Mouse (Mus musculus) MEL (cell line): Measurements from ENCODE around the gene Sp9. TPM values are rescaled to one million over a fixed set of nuclear protein-coding genes. Genes with fewer than 3 reads are reported as not detected.
A peak's percentile ranks its signal among the peaks of the same experiment; 100 is the strongest.

ENCODE experiments used
- DNase-seq: peaks from one replicate; pipeline ENCODE4 v3.0.0; 2011; ENCODE audit warnings: low read depth, low spot score
- H3K27ac ChIP-seq: 2 replicates; pipeline ENCODE4 v1.5.1; 2012; ENCODE audit warnings: low read depth, mild to moderate bottlenecking, control low read depth, low read length, moderate library complexity; ENCODE audit not compliant: control insufficient read depth
- H3K27me3 ChIP-seq, 2 experiments: fragments of 150-350 bp in 1 of 2; sonication (generic) in 1 of 2; 2 replicates each; pipeline ENCODE4 v1.6.1; 2012; ENCODE audit warnings: low read length in 2 of 2, mild to moderate bottlenecking in 2 of 2, improper control_type of control experiment in 1 of 2, moderate library complexity in 1 of 2; ENCODE audit not compliant: insufficient read depth in 2 of 2, control insufficient read depth in 1 of 2
- H3K36me3 ChIP-seq, 2 experiments: 2 replicates each; pipeline ENCODE4 v1.6.1; 2012 to 2014; ENCODE audit warnings: low read length in 2 of 2, improper control_type of control experiment in 1 of 2, inconsistent platforms in 1 of 2, mild to moderate bottlenecking in 1 of 2; ENCODE audit not compliant: insufficient read depth in 2 of 2, control insufficient read depth in 1 of 2
- H3K4me1 ChIP-seq, 2 experiments: fragments of 150-350 bp in 1 of 2; sonication (generic) in 1 of 2; 2 replicates each; pipeline ENCODE4 v1.6.1; 2012; ENCODE audit warnings: low read length in 2 of 2, improper control_type of control experiment in 1 of 2, mild to moderate bottlenecking in 1 of 2; ENCODE audit not compliant: insufficient read depth in 2 of 2, control insufficient read depth in 1 of 2
- H3K4me3 ChIP-seq, 2 experiments: fragments of 150-350 bp in 1 of 2; sonication (generic) in 1 of 2; 2 replicates each; pipeline ENCODE4 v1.5.1; 2012; ENCODE audit warnings: low read depth in 2 of 2, low read length in 2 of 2, mild to moderate bottlenecking in 2 of 2, moderate library complexity in 2 of 2, control low read depth in 1 of 2, improper control_type of control experiment in 1 of 2; ENCODE audit not compliant: control insufficient read depth in 1 of 2, insufficient read depth in 1 of 2
- H3K79me2 ChIP-seq: 2 replicates; pipeline ENCODE4 v1.6.1; 2012; ENCODE audit warnings: mild to moderate bottlenecking, low read length, moderate library complexity; ENCODE audit not compliant: control insufficient read depth, poor library complexity, insufficient read depth
- H3K9ac ChIP-seq: 2 replicates; pipeline ENCODE4 v1.6.1; 2012; ENCODE audit warnings: low read depth, mild to moderate bottlenecking, control low read depth, low read length, moderate library complexity; ENCODE audit not compliant: control insufficient read depth, poor library complexity, severe bottlenecking
- H3K9me3 ChIP-seq: fragments of 150-350 bp; sonication (generic); replicated peaks from 2 replicates; pipeline ENCODE4 v1.6.1; 2012; ENCODE audit warnings: mild to moderate bottlenecking, low read length, improper control_type of control experiment, moderate library complexity; ENCODE audit not compliant: insufficient read depth
- BHLHE40 ChIP-seq: IDR thresholded peaks from 2 replicates; pipeline ENCODE4 v1.6.1; 2012; ENCODE audit warnings: low read depth, mild to moderate bottlenecking, inconsistent platforms, low read length, improper control_type of control experiment, borderline replicate concordance
- CHD1 ChIP-seq: IDR thresholded peaks from 2 replicates; pipeline ENCODE4 v1.6.1; 2012; ENCODE audit warnings: low read depth, mild to moderate bottlenecking, inconsistent platforms, low read length, improper control_type of control experiment
- CHD2 ChIP-seq: IDR thresholded peaks from 2 replicates; pipeline ENCODE4 v1.6.1; 2011; ENCODE audit warnings: low read length, improper control_type of control experiment
- CTCF ChIP-seq, 3 experiments: IDR thresholded peaks in 2 of 3; conservative IDR thresholded peaks in 1 of 3; 2 replicates each; pipeline ENCODE4 v1.5.1; 2011 to 2012; ENCODE audit warnings: low read length in 3 of 3, low read depth in 2 of 3, mild to moderate bottlenecking in 2 of 3, improper control_type of control experiment in 1 of 3, inconsistent platforms in 1 of 3, mixed read lengths in 1 of 3, moderate library complexity in 1 of 3; ENCODE audit not compliant: control insufficient read depth in 1 of 3, insufficient read depth in 1 of 3, poor library complexity in 1 of 3, severe bottlenecking in 1 of 3
- E2F4 ChIP-seq: IDR thresholded peaks from 2 replicates; pipeline ENCODE4 v1.6.1; 2011; ENCODE audit warnings: low read depth, low read length, improper control_type of control experiment, borderline replicate concordance
- ELF1 ChIP-seq: IDR thresholded peaks from 2 replicates; pipeline ENCODE4 v1.6.1; 2014; ENCODE audit warnings: low read depth, mild to moderate bottlenecking, inconsistent platforms, low read length, improper control_type of control experiment, moderate library complexity
- EP300 ChIP-seq, 2 experiments: IDR thresholded peaks; 2 replicates each; pipeline ENCODE4 v1.6.1; 2011; ENCODE audit warnings: improper control_type of control experiment in 2 of 2, low read length in 2 of 2, low read depth in 1 of 2, mild to moderate bottlenecking in 1 of 2
- ETS1 ChIP-seq: IDR thresholded peaks from 2 replicates; pipeline ENCODE4 v1.6.1; 2012; ENCODE audit warnings: low read depth, mild to moderate bottlenecking, inconsistent platforms, low read length, improper control_type of control experiment, moderate library complexity
- HCFC1 ChIP-seq: IDR thresholded peaks from 2 replicates; pipeline ENCODE4 v1.6.1; 2012; ENCODE audit warnings: low read depth, mild to moderate bottlenecking, inconsistent platforms, low read length, improper control_type of control experiment, moderate library complexity
- KAT2A ChIP-seq: conservative IDR thresholded peaks from 2 replicates; pipeline ENCODE4 v1.6.1; 2012; ENCODE audit warnings: low read depth, low read length, improper control_type of control experiment, inconsistent platforms
- MAX ChIP-seq: IDR thresholded peaks from 2 replicates; pipeline ENCODE4 v1.6.1; 2011; ENCODE audit warnings: low read length, improper control_type of control experiment
- MYB ChIP-seq: IDR thresholded peaks from 2 replicates; pipeline ENCODE4 v1.6.1; 2011; ENCODE audit warnings: mild to moderate bottlenecking, low read depth, low read length, improper control_type of control experiment
- NRF1 ChIP-seq: IDR thresholded peaks from 2 replicates; pipeline ENCODE4 v1.6.1; 2014; ENCODE audit warnings: low read depth, mild to moderate bottlenecking, inconsistent platforms, low read length, improper control_type of control experiment, moderate library complexity; ENCODE audit not compliant: poor library complexity, insufficient read depth, severe bottlenecking
- POLR2A ChIP-seq, 2 experiments: IDR thresholded peaks; 2 replicates each; pipeline ENCODE4 v1.6.1; 2011 to 2012; ENCODE audit warnings: low read length in 2 of 2, mild to moderate bottlenecking in 2 of 2, control low read depth in 1 of 2, improper control_type of control experiment in 1 of 2, low read depth in 1 of 2, moderate library complexity in 1 of 2; ENCODE audit not compliant: control insufficient read depth in 1 of 2, insufficient read depth in 1 of 2, poor library complexity in 1 of 2
- POLR2AphosphoS5 ChIP-seq: IDR thresholded peaks from 2 replicates; pipeline ENCODE4 v1.6.1; 2012; ENCODE audit warnings: low read depth, borderline replicate concordance, mild to moderate bottlenecking, inconsistent platforms, low read length, moderate library complexity, mixed read lengths
- RAD21 ChIP-seq: IDR thresholded peaks from 2 replicates; pipeline ENCODE4 v1.6.1; 2011; ENCODE audit warnings: mild to moderate bottlenecking, low read depth, low read length, improper control_type of control experiment
- RCOR1 ChIP-seq: IDR thresholded peaks from 2 replicates; pipeline ENCODE4 v1.6.1; 2012; ENCODE audit warnings: low read depth, mild to moderate bottlenecking, inconsistent platforms, low read length, improper control_type of control experiment
- SIN3A ChIP-seq: IDR thresholded peaks from 2 replicates; pipeline ENCODE4 v1.6.1; 2012; ENCODE audit warnings: low read length, improper control_type of control experiment, inconsistent platforms
- SMC3 ChIP-seq: IDR thresholded peaks from 2 replicates; pipeline ENCODE4 v1.6.1; 2011; ENCODE audit warnings: low read depth, low read length, improper control_type of control experiment
- UBTF ChIP-seq: IDR thresholded peaks from 2 replicates; pipeline ENCODE4 v1.6.1; 2012; ENCODE audit warnings: low read depth, mild to moderate bottlenecking, inconsistent platforms, low read length, improper control_type of control experiment, moderate library complexity, borderline replicate concordance; ENCODE audit not compliant: insufficient read depth
- USF2 ChIP-seq, 2 experiments: IDR thresholded peaks; 2 replicates each; pipeline ENCODE4 v1.6.1; 2011 to 2012; ENCODE audit warnings: improper control_type of control experiment in 2 of 2, low read length in 2 of 2, borderline replicate concordance in 1 of 2, inconsistent platforms in 1 of 2, low read depth in 1 of 2, mild to moderate bottlenecking in 1 of 2; ENCODE audit not compliant: insufficient read depth in 1 of 2
- ZC3H11A ChIP-seq: IDR thresholded peaks from 2 replicates; pipeline ENCODE4 v1.6.1; 2012; ENCODE audit warnings: low read depth, mild to moderate bottlenecking, inconsistent platforms, low read length, improper control_type of control experiment
- ZKSCAN1 ChIP-seq: IDR thresholded peaks from 2 replicates; pipeline ENCODE4 v1.6.1; 2012; ENCODE audit warnings: low read depth, mild to moderate bottlenecking, inconsistent platforms, low read length, improper control_type of control experiment, moderate library complexity
- ZMIZ1 ChIP-seq: IDR thresholded peaks from 2 replicates; pipeline ENCODE4 v1.6.1; 2012; ENCODE audit warnings: low read depth, mild to moderate bottlenecking, inconsistent platforms, low read length, improper control_type of control experiment, moderate library complexity
- ZNF384 ChIP-seq: IDR thresholded peaks from 2 replicates; pipeline ENCODE4 v1.6.1; 2012; ENCODE audit warnings: low read depth, mild to moderate bottlenecking, inconsistent platforms, low read length, improper control_type of control experiment
- polyA plus RNA-seq, 2 experiments: library from polyadenylated mRNA; stranded (reverse) in 1 of 2; unstranded in 1 of 2; fragments of >175 nt in 1 of 2; fragments of >200 nt in 1 of 2; gene quantifications; 2 replicates each; pipeline versions ENCODE4 v1.2.1 to v1.2.4; 2012; ENCODE audit warnings: low replicate concordance in 2 of 2, low read depth in 1 of 2; ENCODE audit not compliant: insufficient read length in 2 of 2, insufficient read depth in 1 of 2, missing spikeins in 1 of 2
- total RNA-seq: library from RNA; depleted of rRNA; stranded (reverse); fragments of 300-350 nt; gene quantifications from 2 replicates; pipeline ENCODE4 v1.2.3, GENCODE M21; 2012

Sp9 gene
- total and polyA plus RNA-seq, 3 experiments: 0.03 to 0.39 TPM; not detected in 1

GRCm38 (mm10) chr2:73277709-73278075 is 6.0 kb downstream of the Sp9 start:
- H3K9me3 ChIP-seq: no peaks in the 10 kb centered on the region
- 0 out of 4 replicates have a peak, but pooled peaks cover 0 to 2% of the 10 kb centered on the region in 2 experiments for H3K36me3 ChIP-seq
- H3K4me3 ChIP-seq: peak overlapping the region; percentile 86 to 89
- no peaks in the 10 kb centered on the region for H3K4me1 ChIP-seq
- no peaks in the 10 kb centered on the region for H3K79me2 ChIP-seq
- TF ChIP-seq UBTF: no peak
- TF ChIP-seq BHLHE40: no peak
- TF ChIP-seq E2F4: no peak
- TF ChIP-seq ETS1: no peak
- no peak for TF ChIP-seq MAX
- no peak for TF ChIP-seq POLR2A (IDR thresholded peaks at IDR 0.05; ENCODE audit: control insufficient read depth in 1 of 2, insufficient read depth in 1 of 2, low read depth in 1 of 2, low read length in 2 of 2, poor library complexity in 1 of 2)
- no peak for TF ChIP-seq CHD1
- no peak for TF ChIP-seq RAD21
- no peak for TF ChIP-seq POLR2AphosphoS5
- TF ChIP-seq ZKSCAN1: no peak
- TF ChIP-seq NRF1: no peak
- no peak for TF ChIP-seq RCOR1
- no peak for TF ChIP-seq MYB
- no peak for TF ChIP-seq HCFC1
- TF ChIP-seq CTCF (IDR thresholded peaks at IDR 0.05 in 2 of 3, conservative IDR thresholded peaks at IDR 0.05 in 1 of 3; ENCODE audit: control insufficient read depth in 1 of 3, insufficient read depth in 1 of 3, low read depth in 2 of 3, low read length in 3 of 3, poor library complexity in 1 of 3, severe bottlenecking in 1 of 3): no peak
- peak overlapping the region; percentile 74 for H3K9ac ChIP-seq
- H3K27ac ChIP-seq: no peak overlapping the region
- DNase-seq: peak; percentile 34
- no peaks in the 10 kb centered on the region for H3K27me3 ChIP-seq

GRCm38 (mm10) chr2:73278131-73278854 is 6.6 kb downstream of the Sp9 start:
- peak; percentile 87 for DNase-seq
- Histone ChIP-seq H3K27ac (no peak overlapping the region; the same call in 1 of the 2 replicates), H3K9ac (peak overlapping the region; percentile 74), H3K9me3 (no peaks in the 10 kb centered on the region), H3K4me3 (peak overlapping the region; percentile 86 to 89), H3K4me1 (no peaks in the 10 kb centered on the region), H3K27me3 (no peaks in the 10 kb centered on the region), H3K36me3 (0 out of 4 replicates have a peak, but pooled peaks cover 0 to 2% of the 10 kb centered on the region in 2 experiments), H3K79me2 (no peaks in the 10 kb centered on the region)
- TF ChIP-seq POLR2AphosphoS5: no peak
- TF ChIP-seq SIN3A: peak; percentile 62
- TF ChIP-seq ZMIZ1: no peak
- no peak for TF ChIP-seq E2F4
- no peak for TF ChIP-seq MYB
- TF ChIP-seq ZC3H11A: peak; percentile 77
- peak; percentile 56 to 86 (median 84) for TF ChIP-seq CTCF (IDR thresholded peaks at IDR 0.05 in 2 of 3, conservative IDR thresholded peaks at IDR 0.05 in 1 of 3; ENCODE audit: control insufficient read depth in 1 of 3, insufficient read depth in 1 of 3, low read depth in 2 of 3, low read length in 3 of 3, poor library complexity in 1 of 3, severe bottlenecking in 1 of 3)
- no peak for TF ChIP-seq HCFC1
- peak; percentile 63 for TF ChIP-seq ZNF384
- no peak for TF ChIP-seq ZKSCAN1
- no peak for TF ChIP-seq ETS1
- no peak for TF ChIP-seq ELF1
- TF ChIP-seq CHD2: no peak
- TF ChIP-seq RAD21: peak; percentile 93
- peak; percentile 75 for TF ChIP-seq SMC3
- no peak for TF ChIP-seq POLR2A (IDR thresholded peaks at IDR 0.05; ENCODE audit: control insufficient read depth in 1 of 2, insufficient read depth in 1 of 2, low read depth in 1 of 2, low read length in 2 of 2, poor library complexity in 1 of 2)
- TF ChIP-seq EP300 (IDR thresholded peaks at IDR 0.05; ENCODE audit: low read depth in 1 of 2, low read length in 2 of 2): no peak
- TF ChIP-seq USF2 (IDR thresholded peaks at IDR 0.05; ENCODE audit: borderline replicate concordance in 1 of 2, insufficient read depth in 1 of 2, low read depth in 1 of 2, low read length in 2 of 2): no peak
- TF ChIP-seq KAT2A: no peak
